8 mouse cellular contexts compared by ENCODE assay signal in the genomic region with DNA sequence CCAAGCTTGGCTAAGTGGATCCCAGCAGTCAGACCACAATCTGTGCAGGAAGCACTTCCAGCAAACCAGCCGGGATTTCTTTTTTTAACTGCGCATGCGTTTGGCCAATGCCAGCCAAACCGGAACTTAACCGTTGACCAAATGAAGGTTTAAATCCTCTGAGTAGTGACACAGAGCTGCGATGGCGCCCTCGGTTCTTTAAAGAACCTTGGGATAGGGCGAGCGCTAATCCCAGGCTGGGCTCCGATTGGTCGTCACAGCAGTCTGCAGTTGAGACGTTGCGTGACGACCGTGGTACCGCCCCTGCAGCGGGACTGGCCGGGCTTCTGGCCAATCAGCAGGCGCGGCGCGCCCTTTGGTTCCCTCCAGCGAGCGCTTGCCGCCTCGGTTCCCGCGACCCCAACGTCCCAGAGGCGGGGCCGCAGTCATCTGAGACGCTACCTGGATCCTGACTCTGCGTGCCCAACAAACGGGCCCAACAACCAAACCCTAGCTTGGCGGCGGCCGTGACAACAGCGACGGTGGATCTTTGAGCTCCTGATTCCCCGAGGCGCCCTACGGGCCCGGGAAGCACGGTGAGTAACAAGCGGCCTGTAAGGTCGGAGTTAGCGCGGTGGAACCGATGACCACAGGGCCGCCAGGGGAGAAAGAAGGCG. TPM values are rescaled to one million over a fixed set of nuclear protein-coding genes. Genes with fewer than 3 reads are reported as not detected.
DNase-seq lines count a peak whose midpoint lies in the region; ATAC-seq and TF ChIP-seq lines count a peak whose summit lies in the region.

A gene (plus strand): TSS at position 387 of the 656 bp plus-strand sequence.

- WGBS in heart, embryonic 11.5 days (ENCODE audit: insufficient replicate concordance), result under 1% methylated on average over 52 of the region's 52 CpGs
- under 1% methylated on average over 52 of the region's 52 CpGs for WGBS in kidney, embryonic 16.5 days
- WGBS in liver, adult 2 months, result under 1% methylated on average over 52 of the region's 52 CpGs

- H3K79me2 ChIP-seq in C2C12 (ENCODE audit: control insufficient read depth, insufficient read depth) (peaks cover 44% of the 10 kb centered on the region), myocyte (ENCODE audit: control insufficient read depth, insufficient read depth) (peaks cover 31% of the 10 kb centered on the region)
- H3K79me2 ChIP-seq in liver, adult 2 months (ENCODE audit: control insufficient read depth, insufficient read depth, low read length), result no peaks in the 10 kb centered on the region

- peak within 1 kb of the TSS; percentile 94 for H3K27ac ChIP-seq in heart, embryonic 11.5 days (ENCODE audit: low read depth, low read length)
- peak within 1 kb of the TSS; percentile 98 for H3K27ac ChIP-seq in kidney, embryonic 16.5 days (ENCODE audit: low read length)
- peak within 1 kb of the TSS; percentile 86 for H3K27ac ChIP-seq in liver, adult 2 months (replicated peaks; ENCODE audit: insufficient read depth, low read depth, low read length)

- H3K4me2 ChIP-seq in heart, embryonic 11.5 days, result peak within 1 kb of the TSS; percentile 73
- H3K4me2 ChIP-seq in kidney, embryonic 16.5 days (replicated peaks; ENCODE audit: low read depth, low read length), result peak within 1 kb of the TSS; percentile 75
- peak within 1 kb of the TSS; percentile 90 for H3K4me2 ChIP-seq in myocyte (ENCODE audit: low read depth)

- H3ac ChIP-seq in C2C12 (ENCODE audit: control insufficient read depth, insufficient read length, low read depth), result peak within 1 kb of the TSS; percentile 98
- no peak within 1 kb of the TSS for H3ac ChIP-seq in myocyte (ENCODE audit: control insufficient read depth, insufficient read length)

- no peaks in the 10 kb centered on the region for H3K9me3 ChIP-seq in erythroblast, embryonic 14.5 days (ENCODE audit: control insufficient read depth, low read length)
- no peaks in the 10 kb centered on the region for H3K9me3 ChIP-seq in heart, embryonic 11.5 days (replicated peaks; ENCODE audit: control insufficient read depth, low read length)
- peaks cover 3% of the 10 kb centered on the region; the same call in 1 of the 2 replicates for H3K9me3 ChIP-seq in kidney, embryonic 16.5 days (ENCODE audit: low read length)

- H3K79me3 ChIP-seq in C2C12 (ENCODE audit: low read depth), result peaks cover 33% of the 10 kb centered on the region

- DNase-seq in brain, embryonic 14.5 days (ENCODE audit: low read depth), result peak; percentile 100
- peak; percentile 96 for DNase-seq in liver, adult 2 months (ENCODE audit: extremely low read depth, low read depth, low spot score)
- peak; percentile 96 for DNase-seq in splenic B cell, adult 2 months (ENCODE audit: low read depth, low spot score)

- no peak for TF ChIP-seq CTCF in C2C12 (IDR thresholded peaks at IDR 0.05; ENCODE audit: control insufficient read depth, insufficient read depth, insufficient read length)
- TF ChIP-seq CTCF in brain, embryonic 14.5 days (IDR thresholded peaks at IDR 0.05; ENCODE audit: borderline replicate concordance, extremely low read depth, insufficient read depth, insufficient read length), result no peak
- no peak for TF ChIP-seq CTCF in liver, adult 2 months (IDR thresholded peaks at IDR 0.05; ENCODE audit: low read depth, low read length)

- H3K9ac ChIP-seq in heart, embryonic 11.5 days (ENCODE audit: low read depth, low read length), result peak within 1 kb of the TSS; percentile 82
- H3K9ac ChIP-seq in kidney, embryonic 16.5 days (replicated peaks; ENCODE audit: low read length), result peak within 1 kb of the TSS; percentile 87
- peak within 1 kb of the TSS; percentile 78 for H3K9ac ChIP-seq in liver, adult 2 months (ENCODE audit: low read depth, low read length)

- H3K36me3 ChIP-seq in C2C12 (ENCODE audit: control insufficient read depth, insufficient read depth) (peaks cover 23% of the 10 kb centered on the region), myocyte (ENCODE audit: control insufficient read depth, insufficient read depth) (peaks cover 4% of the 10 kb centered on the region)
- peaks cover 37% of the 10 kb centered on the region for H3K36me3 ChIP-seq in erythroblast, embryonic 14.5 days (ENCODE audit: control insufficient read depth)
- no peaks in the 10 kb centered on the region for H3K36me3 ChIP-seq in heart, embryonic 11.5 days (ENCODE audit: control insufficient read depth, insufficient read depth, low read length)
- H3K36me3 ChIP-seq in kidney, embryonic 16.5 days (ENCODE audit: insufficient read depth, low read length), result peaks cover 8% of the 10 kb centered on the region
- H3K36me3 ChIP-seq in liver, adult 2 months (ENCODE audit: control insufficient read depth, insufficient read depth, low read length), result no peaks in the 10 kb centered on the region
- H3K36me3 ChIP-seq in splenic B cell, adult 2 months (ENCODE audit: control insufficient read depth, insufficient read depth, low read length, poor library complexity, severe bottlenecking), result no peaks in the 10 kb centered on the region

- H3K4me3 ChIP-seq in C2C12 (ENCODE audit: insufficient read depth, poor library complexity, severe bottlenecking) (peak within 1 kb of the TSS; percentile 83), myocyte (peak within 1 kb of the TSS; percentile 54)
- H3K4me3 ChIP-seq in erythroblast, embryonic 14.5 days (replicated peaks), result peak within 1 kb of the TSS; percentile 83
- H3K4me3 ChIP-seq in heart, embryonic 11.5 days (ENCODE audit: low read depth, low read length), result peak within 1 kb of the TSS; percentile 77
- H3K4me3 ChIP-seq in kidney, embryonic 16.5 days (ENCODE audit: low read length), result peak within 1 kb of the TSS; percentile 82
- H3K4me3 ChIP-seq in liver, adult 2 months (ENCODE audit: insufficient read depth, low read depth, low read length), result peak within 1 kb of the TSS; percentile 64

- peak; percentile 100 for ATAC-seq in heart, embryonic 11.5 days (replicated peaks; ENCODE audit: insufficient number of reproducible peaks, low FRiP score, low TSS enrichment)
- ATAC-seq in kidney, embryonic 16.5 days (ENCODE audit: low FRiP score, low TSS enrichment), result peak; percentile 100

- TF ChIP-seq POLR2A in brain, embryonic 14.5 days (IDR thresholded peaks at IDR 0.05; ENCODE audit: borderline replicate concordance, extremely low read depth, insufficient read depth, insufficient read length, poor library complexity, severe bottlenecking), result peak; percentile 75; the same call in 1 of the 2 replicates
- TF ChIP-seq POLR2A in liver, adult 2 months (IDR thresholded peaks at IDR 0.05; ENCODE audit: extremely low read depth, insufficient read depth, low read length), result 0 out of 2 replicates have a peak, but pooled peaks have one; percentile 37
- peak; percentile 66 for TF ChIP-seq POLR2A in myocyte (IDR thresholded peaks at IDR 0.05; ENCODE audit: insufficient read length, low read depth)

- peaks cover 41% of the 10 kb centered on the region for H3K4me1 ChIP-seq in erythroblast, embryonic 14.5 days (ENCODE audit: control insufficient read depth)
- peaks cover 5% of the 10 kb centered on the region for H3K4me1 ChIP-seq in heart, embryonic 11.5 days (ENCODE audit: control insufficient read depth, insufficient read depth, low read length)
- peaks cover 17% of the 10 kb centered on the region for H3K4me1 ChIP-seq in kidney, embryonic 16.5 days (ENCODE audit: insufficient read depth, low read length)
- H3K4me1 ChIP-seq in liver, adult 2 months (ENCODE audit: control insufficient read depth, insufficient read depth, low read length), result no peaks in the 10 kb centered on the region

- H3K27me3 ChIP-seq in C2C12 (ENCODE audit: control insufficient read depth, insufficient read depth, insufficient read length), result no peaks in the 10 kb centered on the region
- peaks cover 2% of the 10 kb centered on the region; the same call in 1 of the 2 replicates for H3K27me3 ChIP-seq in erythroblast, embryonic 14.5 days (ENCODE audit: control insufficient read depth)
- H3K27me3 ChIP-seq in heart, embryonic 11.5 days (ENCODE audit: control insufficient read depth, insufficient read depth, low read length), result no peaks in the 10 kb centered on the region
- H3K27me3 ChIP-seq in kidney, embryonic 16.5 days (ENCODE audit: insufficient read depth, low read length), result no peaks in the 10 kb centered on the region
- no peaks in the 10 kb centered on the region for H3K27me3 ChIP-seq in liver, adult 2 months (ENCODE audit: control insufficient read depth, insufficient read depth, low read length)
- H3K27me3 ChIP-seq in myocyte (ENCODE audit: control insufficient read depth, insufficient read depth, insufficient read length), result no peaks in the 10 kb centered on the region
- H3K27me3 ChIP-seq in splenic B cell, adult 2 months (ENCODE audit: control insufficient read depth, insufficient read depth, low read length, poor library complexity, severe bottlenecking), result no peaks in the 10 kb centered on the region

TF ChIP-seq in C2C12, 6 proteins besides CTCF, POLR2A, EP300 and RAD21:
- no peak for TF ChIP-seq MAX (IDR thresholded peaks at IDR 0.05)
- no peak for TF ChIP-seq FOSL1 (IDR thresholded peaks at IDR 0.05; ENCODE audit: insufficient read depth, low read length, poor library complexity, severe bottlenecking)
- TF ChIP-seq MYOG (IDR thresholded peaks at IDR 0.05; ENCODE audit: control insufficient read depth, extremely low read depth, insufficient read length), result no peak
- TF ChIP-seq USF1 (IDR thresholded peaks at IDR 0.05; ENCODE audit: low read depth), result no peak
- TF ChIP-seq MYOD1 (IDR thresholded peaks at IDR 0.05; ENCODE audit: control insufficient read depth, insufficient read length, low read depth), result no peak
- TF ChIP-seq CEBPB (IDR thresholded peaks at IDR 0.05; ENCODE audit: low read depth), result no peak

TF ChIP-seq in myocyte, 11 proteins besides CTCF, POLR2A, EP300 and RAD21:
- TF ChIP-seq E2F4 (IDR thresholded peaks at IDR 0.05; ENCODE audit: insufficient read depth) (peak; percentile 93), POLR2AphosphoS2 (IDR thresholded peaks at IDR 0.05; ENCODE audit: insufficient read length, low read depth) (peak; percentile 87), SRF (IDR thresholded peaks at IDR 0.05; ENCODE audit: control insufficient read depth, insufficient read length, low read depth) (peak; percentile 93), MYOG (IDR thresholded peaks at IDR 0.05; ENCODE audit: control insufficient read depth in 1 of 3, insufficient read depth in 1 of 3, insufficient read length in 2 of 3, low read depth in 2 of 3) (no peak), REST (IDR thresholded peaks at IDR 0.05; ENCODE audit: insufficient read depth, insufficient read length) (no peak)

RNA-seq across cellular contexts. Expression of the gene that starts here (rescaled TPM):
- polyA plus RNA-seq in C2C12 (2012; fragmentation: generic; extraction: Trizol), result 3.5 TPM
- polyA plus RNA-seq in brain, embryonic 14.5 days (2012; rRNA removed), result 6.4 and 9.9 TPM in 2 replicates
- polyA plus RNA-seq in erythroblast, embryonic 14.5 days (2012), result 0.18 and 0.25 TPM in 2 replicates
- 15.1 and 15.3 TPM in 2 replicates for polyA plus RNA-seq in heart, embryonic 11.5 days (2014; fragmentation: Nextera tagmentation; extraction: Ambion mirVana)
- polyA plus RNA-seq in kidney, embryonic 16.5 days (2015; fragmentation: Nextera tagmentation; extraction: Ambion mirVana), result 12.0 and 12.9 TPM in 2 replicates
- total RNA-seq in liver, adult 2 months (2014; rRNA removed), result 0.09 and 0.27 TPM in 2 replicates
- polyA plus RNA-seq in liver, adult 2 months (2012; rRNA removed), result 0.02 and 0.06 TPM in 2 replicates
- polyA plus RNA-seq in myocyte (2012; fragmentation: generic; extraction: Trizol), result 1.6 TPM

Comparison
In these comparisons a context has a peak if more than half of its experiments do, and no peak if none do; other contexts are left out.
1. Peak in every context shown above with its lines: DNase-seq, ATAC-seq, H3K4me3 ChIP-seq and H3K27ac ChIP-seq.
2. Peak in DNase-seq, H3K4me3 ChIP-seq, H3K27ac ChIP-seq and H3K9ac ChIP-seq in liver, adult 2 months; RNA of the gene not detected or under 1 TPM.